Mouse (Mus musculus) stomach, embryonic 16.5 days (tissue): ENCODE measurements at regions not wholly inside any gene's neighbourhood (a gene's known extent, or its start where the extent isn't known, plus 50 kb on each side); places are given as distances from the start of the nearest gene placed in this dataset.

Experiments
- ATAC-seq: fragments of 200-750 bp; cut with Nextera tagmentation; 2 replicates; pipeline ENCODE4 v1.8.0; 2017; ENCODE audit warnings: moderate number of reproducible peaks, moderate TSS enrichment; ENCODE audit not compliant: insufficient read depth, low FRiP score
- H3K27ac ChIP-seq: fragments of 300-500 bp; sonication (generic); 2 replicates; pipeline ENCODE4 v1.5.1; 2014; ENCODE audit warnings: low read length
- H3K27me3 ChIP-seq: fragments of 300-500 bp; sonication (generic); 2 replicates; pipeline ENCODE4 v1.6.1; 2014; ENCODE audit warnings: low read length, control low read depth, mixed read lengths; ENCODE audit not compliant: control insufficient read depth, insufficient read depth
- H3K36me3 ChIP-seq: fragments of 300-500 bp; sonication (generic); 2 replicates; pipeline ENCODE4 v1.6.1; 2014; ENCODE audit warnings: low read length; ENCODE audit not compliant: control insufficient read depth, insufficient read depth
- H3K4me1 ChIP-seq: fragments of 300-500 bp; sonication (generic); 2 replicates; pipeline ENCODE4 v1.6.1; 2014; ENCODE audit warnings: low read length, control low read depth, mixed read lengths; ENCODE audit not compliant: control insufficient read depth, insufficient read depth
- H3K4me2 ChIP-seq: fragments of 300-500 bp; sonication (generic); 2 replicates; pipeline ENCODE4 v1.6.1; 2014; ENCODE audit warnings: low read depth, low read length, mixed read lengths
- H3K4me3 ChIP-seq: fragments of 300-500 bp; sonication (generic); replicated peaks from 2 replicates; pipeline ENCODE4 v1.5.1; 2014; ENCODE audit warnings: mild to moderate bottlenecking, low read length
- H3K9ac ChIP-seq: fragments of 300-500 bp; sonication (generic); 2 replicates; pipeline ENCODE4 v1.6.1; 2014; ENCODE audit warnings: low read length
- H3K9me3 ChIP-seq: fragments of 300-500 bp; sonication (generic); replicated peaks from 2 replicates; pipeline ENCODE4 v1.6.1; 2016; ENCODE audit warnings: low read length, control low read depth; ENCODE audit not compliant: control insufficient read depth
- WGBS: fragments of 180-500 bp; shearing (Covaris S2); extraction: QIAGEN DNeasy Blood & Tissue Kit; methylation state at CpG from one replicate; pipeline ENCODE4 v1.1.7; 2014; 5-methylcytosine and 5-hydroxymethylcytosine counted together

DNA sequence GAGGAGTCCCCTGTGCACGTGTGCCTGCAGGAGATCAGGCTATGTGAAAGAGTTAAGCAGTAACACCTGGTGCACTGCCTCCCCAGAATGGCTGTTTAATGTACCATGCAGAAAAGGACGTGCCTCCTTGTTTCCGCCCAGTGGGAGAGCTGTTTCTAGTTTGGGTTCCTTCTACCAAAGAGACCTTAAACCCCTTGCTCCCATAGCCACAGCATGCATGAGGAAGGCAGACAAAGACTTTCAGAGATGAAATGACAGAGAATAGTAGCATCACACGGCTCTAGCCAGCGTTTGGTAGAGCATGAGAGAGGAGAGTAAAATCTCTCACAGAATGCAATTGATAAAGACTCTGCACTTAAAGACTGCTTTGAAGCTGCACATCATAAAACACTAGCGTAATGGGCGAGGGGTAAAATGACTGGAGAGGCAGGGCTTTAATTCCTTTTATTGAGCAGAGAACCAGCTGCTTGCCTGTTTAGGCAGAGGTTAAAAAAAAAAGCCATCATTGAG lies 74.3 kb upstream of the Gbe1 start:
- no peaks in the 10 kb centered on the region for H3K27me3 ChIP-seq
- H3K4me2 ChIP-seq: no peak overlapping the region
- no peaks in the 10 kb centered on the region for H3K9me3 ChIP-seq
- H3K4me1 ChIP-seq: no peaks in the 10 kb centered on the region
- H3K36me3 ChIP-seq: no peaks in the 10 kb centered on the region
- 51% methylated on average over 7 of the region's 7 CpGs for WGBS
- no peak overlapping the region for H3K27ac ChIP-seq
- H3K4me3 ChIP-seq: no peak overlapping the region
- no peak overlapping the region for H3K9ac ChIP-seq
- no peak for ATAC-seq

DNA sequence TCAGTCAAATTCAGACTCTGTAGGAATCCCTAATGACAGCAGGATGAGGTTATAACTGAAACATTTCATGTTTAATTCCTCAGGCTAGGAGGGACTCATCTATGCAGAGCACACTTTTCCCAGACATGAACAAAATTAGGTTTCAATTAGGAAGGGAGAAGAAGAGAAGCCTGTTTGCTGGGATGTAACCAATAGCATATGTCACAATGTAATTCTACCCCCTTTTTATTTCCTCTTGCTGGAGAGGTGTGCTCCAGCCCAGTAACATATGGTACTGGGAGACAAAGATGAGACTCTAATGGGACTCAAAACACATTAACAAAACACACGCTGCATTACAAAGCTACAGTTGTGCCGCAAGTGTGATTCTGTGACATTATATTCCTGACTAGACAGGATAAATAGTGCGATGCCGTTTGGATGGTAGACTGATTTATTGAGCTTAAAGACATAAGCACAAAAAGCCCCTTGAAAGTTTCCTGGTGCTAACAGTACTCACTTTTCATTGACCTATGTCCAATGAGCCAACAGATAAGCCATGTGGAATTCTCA lies 69.5 kb upstream of the Gbe1 start:
- Histone ChIP-seq H3K27me3 (no peaks in the 10 kb centered on the region), H3K9me3 (no peaks in the 10 kb centered on the region), H3K4me1 (no peaks in the 10 kb centered on the region), H3K4me3 (no peak overlapping the region), H3K27ac (no peak overlapping the region), H3K9ac (no peak overlapping the region), H3K36me3 (no peaks in the 10 kb centered on the region), H3K4me2 (no peak overlapping the region)
- no peak for ATAC-seq
- 73% methylated on average over 4 of the region's 4 CpGs for WGBS

DNA sequence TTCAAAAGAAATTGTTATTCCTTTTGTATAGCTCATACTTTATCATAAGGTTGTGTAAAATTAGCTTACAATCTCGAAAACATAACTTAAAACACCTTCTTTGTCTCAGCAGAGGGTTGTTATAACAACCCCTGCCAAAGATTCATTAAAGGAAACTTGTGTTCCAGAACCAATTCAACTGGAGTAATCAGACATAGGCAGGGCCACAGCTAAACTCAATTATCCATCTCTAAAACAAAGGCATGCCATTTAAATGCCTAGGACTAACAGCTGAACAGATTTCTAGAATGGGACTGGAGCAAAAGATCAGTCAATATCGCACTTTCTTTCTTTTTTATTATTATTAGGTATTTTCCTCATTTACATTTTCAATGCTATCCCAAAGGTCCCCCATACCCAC lies 68.8 kb upstream of the Gbe1 start:
- Histone ChIP-seq H3K4me2 (no peak overlapping the region), H3K27me3 (no peaks in the 10 kb centered on the region), H3K36me3 (no peaks in the 10 kb centered on the region), H3K9me3 (no peaks in the 10 kb centered on the region), H3K4me1 (no peaks in the 10 kb centered on the region), H3K4me3 (no peak overlapping the region), H3K27ac (no peak overlapping the region), H3K9ac (no peak overlapping the region)
- ATAC-seq: no peak
- WGBS: 84% methylated on average over 2 of the region's 2 CpGs

DNA sequence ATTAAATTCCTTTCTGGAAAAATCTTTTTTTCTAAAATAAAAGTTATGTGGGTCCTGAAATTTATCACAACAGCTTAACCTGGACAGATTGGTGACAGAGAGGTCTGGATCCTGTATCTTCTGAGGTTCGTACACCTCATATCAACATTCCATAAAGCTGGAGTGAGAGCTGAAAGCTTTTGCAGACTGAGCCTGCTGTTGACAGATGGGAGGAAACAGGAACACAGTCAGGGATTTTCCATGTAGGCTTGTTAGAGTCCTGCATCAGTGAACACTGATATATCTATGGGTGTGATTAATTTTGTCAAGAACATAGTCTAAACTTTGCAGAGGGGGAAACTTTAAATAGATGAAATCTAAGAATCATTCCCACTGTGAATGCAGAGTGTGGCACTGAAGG lies 54.4 kb upstream of the Gbe1 start:
- ATAC-seq: no peak
- H3K36me3 ChIP-seq: no peaks in the 10 kb centered on the region
- no peak overlapping the region for H3K9ac ChIP-seq
- H3K4me3 ChIP-seq: no peak overlapping the region
- WGBS: 34% methylated on average over 1 of the region's 1 CpGs
- no peaks in the 10 kb centered on the region for H3K9me3 ChIP-seq
- H3K4me2 ChIP-seq: no peak overlapping the region
- no peak overlapping the region for H3K27ac ChIP-seq
- no peaks in the 10 kb centered on the region for H3K4me1 ChIP-seq
- no peaks in the 10 kb centered on the region for H3K27me3 ChIP-seq

DNA sequence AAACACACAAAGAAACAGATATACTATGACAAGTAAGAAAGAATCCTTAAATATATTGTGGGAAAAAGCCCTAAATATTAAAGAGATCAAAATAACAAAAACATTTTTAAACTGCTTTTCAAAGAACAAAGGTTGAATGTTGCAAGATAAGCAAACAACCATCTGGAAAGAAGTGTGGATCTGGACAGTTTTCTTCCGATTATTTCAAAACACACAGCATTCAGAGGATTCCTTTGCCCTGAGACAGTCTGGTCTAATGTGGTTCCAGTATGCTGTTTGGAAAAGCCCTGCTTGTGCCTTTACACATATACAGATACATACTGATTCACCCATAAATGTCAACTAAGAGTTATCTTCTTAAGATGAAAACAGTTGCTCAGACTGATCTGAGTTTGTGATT lies 53.6 kb upstream of the Gbe1 start:
- H3K36me3 ChIP-seq: no peaks in the 10 kb centered on the region
- H3K4me3 ChIP-seq: no peak overlapping the region
- 40% methylated on average over 1 of the region's 1 CpGs for WGBS
- no peak for ATAC-seq
- H3K4me1 ChIP-seq: no peaks in the 10 kb centered on the region
- H3K27ac ChIP-seq: no peak overlapping the region
- H3K9ac ChIP-seq: no peak overlapping the region
- no peaks in the 10 kb centered on the region for H3K9me3 ChIP-seq
- H3K4me2 ChIP-seq: no peak overlapping the region
- no peaks in the 10 kb centered on the region for H3K27me3 ChIP-seq
